Mouse (Mus musculus) CH12.LX (cell line): ENCODE measurements around the gene Tshb. TPM values are rescaled to one million over a fixed set of nuclear protein-coding genes. Genes with fewer than 3 reads are reported as not detected.

ENCODE experiments used
- DNase-seq: peaks from one replicate; pipeline ENCODE4 v3.0.0-alpha.2; 2013; ENCODE audit errors: extremely low read depth
- H3K27ac ChIP-seq: 2 replicates; pipeline ENCODE4 v1.5.1; 2012; ENCODE audit warnings: low read depth, mild to moderate bottlenecking, control low read depth, moderate library complexity; ENCODE audit not compliant: insufficient read depth
- H3K27me3 ChIP-seq: replicated peaks from 2 replicates; pipeline ENCODE3; 2012; ENCODE audit warnings: inconsistent platforms
- H3K36me3 ChIP-seq, 2 experiments: replicated peaks in 1 of 2; 2 replicates each; pipeline versions ENCODE3 to v1.6.1; 2012; ENCODE audit warnings: inconsistent platforms in 1 of 2, low read length in 1 of 2, mild to moderate bottlenecking in 1 of 2, mixed read lengths in 1 of 2, moderate library complexity in 1 of 2; ENCODE audit not compliant: control insufficient read depth in 1 of 2, insufficient read depth in 1 of 2
- H3K4me1 ChIP-seq, 2 experiments: 2 replicates each; pipeline ENCODE4 v1.6.1; 2012; ENCODE audit warnings: inconsistent platforms in 1 of 2, moderate library complexity in 1 of 2; ENCODE audit not compliant: insufficient read depth in 2 of 2, control insufficient read depth in 1 of 2
- H3K4me2 ChIP-seq: 2 replicates; pipeline ENCODE4 v1.6.1; 2012; ENCODE audit warnings: low read depth, mild to moderate bottlenecking, control low read depth; ENCODE audit not compliant: poor library complexity, insufficient read depth, severe bottlenecking
- H3K4me3 ChIP-seq, 3 experiments: fragments of 150-350 bp in 1 of 3; sonication (generic) in 1 of 3; replicated peaks in 1 of 3; 2 replicates each; pipeline versions ENCODE3 to v1.5.1; 2011 to 2012; ENCODE audit warnings: low read depth in 2 of 3, low read length in 2 of 3, mild to moderate bottlenecking in 2 of 3, moderate library complexity in 2 of 3, control low read depth in 1 of 3, improper control_type of control experiment in 1 of 3, inconsistent platforms in 1 of 3, mixed read lengths in 1 of 3; ENCODE audit not compliant: poor library complexity in 1 of 3
- H3K79me2 ChIP-seq: replicated peaks from 2 replicates; pipeline ENCODE4 v1.6.1; 2012; ENCODE audit warnings: mild to moderate bottlenecking, moderate library complexity; ENCODE audit not compliant: control insufficient read depth, poor library complexity, insufficient read depth, severe bottlenecking; ENCODE audit errors: extremely low read depth
- H3K9ac ChIP-seq: 2 replicates; pipeline ENCODE4 v1.6.1; 2012; ENCODE audit warnings: low read depth, mild to moderate bottlenecking, control low read depth, moderate library complexity; ENCODE audit not compliant: insufficient read depth
- H3K9me3 ChIP-seq: replicated peaks from 2 replicates; pipeline ENCODE3; 2012; ENCODE audit warnings: low read length, inconsistent platforms, mixed read lengths
- CHD1 ChIP-seq: IDR thresholded peaks from 2 replicates; pipeline ENCODE4 v1.6.1; 2012; ENCODE audit warnings: low read depth, low read length, improper control_type of control experiment, inconsistent platforms
- CHD2 ChIP-seq: IDR thresholded peaks from 2 replicates; pipeline ENCODE4 v1.6.1; 2011; ENCODE audit warnings: low read length, improper control_type of control experiment
- CTCF ChIP-seq, 2 experiments: IDR thresholded peaks in 1 of 2; conservative IDR thresholded peaks in 1 of 2; 2 replicates each; pipeline ENCODE4 v1.5.1; 2011 to 2012; ENCODE audit warnings: low read depth in 2 of 2, low read length in 2 of 2, improper control_type of control experiment in 1 of 2, inconsistent platforms in 1 of 2, mild to moderate bottlenecking in 1 of 2, moderate library complexity in 1 of 2
- ETS1 ChIP-seq: conservative IDR thresholded peaks from 2 replicates; pipeline ENCODE4 v1.6.1; 2012; ENCODE audit warnings: low read depth, mild to moderate bottlenecking, inconsistent platforms, low read length, improper control_type of control experiment, moderate library complexity
- GABPA ChIP-seq: IDR thresholded peaks from 2 replicates; pipeline ENCODE4 v1.6.1; 2012; ENCODE audit warnings: low read depth, low read length, improper control_type of control experiment, inconsistent platforms; ENCODE audit not compliant: insufficient replicate concordance
- HCFC1 ChIP-seq: IDR thresholded peaks from 2 replicates; pipeline ENCODE4 v1.6.1; 2012; ENCODE audit warnings: low read depth, mild to moderate bottlenecking, inconsistent platforms, low read length, improper control_type of control experiment
- IRF4 ChIP-seq: IDR thresholded peaks from 2 replicates; pipeline ENCODE4 v1.6.1; 2014; ENCODE audit warnings: low read depth, mild to moderate bottlenecking, inconsistent platforms, low read length, improper control_type of control experiment
- JUN ChIP-seq: IDR thresholded peaks from 2 replicates; pipeline ENCODE4 v1.6.1; 2011; ENCODE audit warnings: low read depth, mild to moderate bottlenecking, low read length, improper control_type of control experiment, moderate library complexity; ENCODE audit not compliant: insufficient read depth
- JUND ChIP-seq: conservative IDR thresholded peaks from 2 replicates; pipeline ENCODE4 v1.6.1; 2011; ENCODE audit warnings: low read depth, low read length, improper control_type of control experiment
- MAFK ChIP-seq: IDR thresholded peaks from 2 replicates; pipeline ENCODE4 v1.6.1; 2011; ENCODE audit warnings: low read length, improper control_type of control experiment; ENCODE audit not compliant: insufficient replicate concordance
- MAX ChIP-seq: IDR thresholded peaks from 2 replicates; pipeline ENCODE4 v1.6.1; 2011; ENCODE audit warnings: low read length, improper control_type of control experiment
- MAZ ChIP-seq: IDR thresholded peaks from 2 replicates; pipeline ENCODE4 v1.6.1; 2012; ENCODE audit warnings: low read depth, mild to moderate bottlenecking, inconsistent platforms, low read length, improper control_type of control experiment, moderate library complexity
- MEF2A ChIP-seq: IDR thresholded peaks from 2 replicates; pipeline ENCODE4 v1.6.1; 2014; ENCODE audit warnings: low read depth, mild to moderate bottlenecking, inconsistent platforms, low read length, improper control_type of control experiment, borderline replicate concordance
- MYC ChIP-seq: IDR thresholded peaks from 2 replicates; pipeline ENCODE4 v1.6.1; 2011; ENCODE audit warnings: low read depth, mild to moderate bottlenecking, improper control_type of control experiment, low read length
- NELFE ChIP-seq: IDR thresholded peaks from 2 replicates; pipeline ENCODE4 v1.6.1; 2011; ENCODE audit warnings: low read depth, low read length, improper control_type of control experiment
- NRF1 ChIP-seq: IDR thresholded peaks from 2 replicates; pipeline ENCODE4 v1.6.1; 2014; ENCODE audit warnings: low read depth, mild to moderate bottlenecking, inconsistent platforms, low read length, improper control_type of control experiment, moderate library complexity
- POLR2AphosphoS2 ChIP-seq: IDR thresholded peaks from 2 replicates; pipeline ENCODE4 v1.6.1; 2011; ENCODE audit warnings: low read depth, low read length, improper control_type of control experiment
- RAD21 ChIP-seq: IDR thresholded peaks from 2 replicates; pipeline ENCODE4 v1.6.1; 2011; ENCODE audit warnings: low read depth, mild to moderate bottlenecking, low read length, improper control_type of control experiment, moderate library complexity
- SIN3A ChIP-seq: IDR thresholded peaks from 2 replicates; pipeline ENCODE4 v1.6.1; 2012; ENCODE audit warnings: low read length, improper control_type of control experiment, inconsistent platforms
- TBP ChIP-seq: conservative IDR thresholded peaks from 2 replicates; pipeline ENCODE4 v1.6.1; 2011; ENCODE audit warnings: low read depth, low read length, improper control_type of control experiment
- TCF12 ChIP-seq: IDR thresholded peaks from 2 replicates; pipeline ENCODE4 v1.6.1; 2014; ENCODE audit warnings: low read depth, mild to moderate bottlenecking, inconsistent platforms, low read length, improper control_type of control experiment
- USF1 ChIP-seq: IDR thresholded peaks from 2 replicates; pipeline ENCODE4 v1.6.1; 2014; ENCODE audit warnings: low read depth, mild to moderate bottlenecking, inconsistent platforms, low read length, improper control_type of control experiment
- USF2 ChIP-seq: conservative IDR thresholded peaks from 2 replicates; pipeline ENCODE4 v1.6.1; 2011; ENCODE audit warnings: low read depth, low read length, improper control_type of control experiment
- ZC3H11A ChIP-seq: IDR thresholded peaks from 2 replicates; pipeline ENCODE4 v1.6.1; 2012; ENCODE audit warnings: low read depth, mild to moderate bottlenecking, inconsistent platforms, low read length, improper control_type of control experiment
- ZKSCAN1 ChIP-seq: IDR thresholded peaks from 2 replicates; pipeline ENCODE4 v1.6.1; 2012; ENCODE audit warnings: low read depth, inconsistent platforms, low read length, improper control_type of control experiment, borderline replicate concordance
- ZMIZ1 ChIP-seq: IDR thresholded peaks from 2 replicates; pipeline ENCODE4 v1.6.1; 2012; ENCODE audit warnings: low read depth, mild to moderate bottlenecking, inconsistent platforms, low read length, improper control_type of control experiment
- ZNF384 ChIP-seq: IDR thresholded peaks from 2 replicates; pipeline ENCODE4 v1.6.1; 2012; ENCODE audit warnings: low read depth, low read length, improper control_type of control experiment, inconsistent platforms
- dilution Hi-C: fragments of 300-500 bp; cut with MboI; formaldehyde crosslinking; loops from 2 replicates; pipeline ENCODE4 v1.14.3; 2020; ENCODE audit warnings: low sequenced_read_pairs; ENCODE audit not compliant: extremely low pct_unique_long_range_greater_than_20kb, extremely low pct_ligation_motif_present
- in situ Hi-C: fragments of 300-500 bp; cut with MboI; formaldehyde crosslinking; loops from 3 replicates; pipeline ENCODE4 v1.14.3; 2019; ENCODE audit warnings: low sequenced_read_pairs, low pct_ligation_motif_present, low pct_unique_long_range_greater_than_20kb, mixed read lengths
- polyA plus RNA-seq: library from polyadenylated mRNA; unstranded; fragments of >175 nt; gene quantifications from 2 replicates; pipeline ENCODE4 v1.2.1, GENCODE M21; 2012; ENCODE audit warnings: low read depth; ENCODE audit not compliant: insufficient read length
- total RNA-seq, 2 experiments: library from RNA; depleted of rRNA; stranded (reverse); fragments of 300-350 nt in 1 of 2; fragments of >200 nt in 1 of 2; gene quantifications; 2 replicates each; pipeline ENCODE4 v1.2.3; 2012 to 2014

The Tshb gene
- total and polyA plus RNA-seq, 3 experiments = 0.19 TPM; not detected in 2

DNA sequence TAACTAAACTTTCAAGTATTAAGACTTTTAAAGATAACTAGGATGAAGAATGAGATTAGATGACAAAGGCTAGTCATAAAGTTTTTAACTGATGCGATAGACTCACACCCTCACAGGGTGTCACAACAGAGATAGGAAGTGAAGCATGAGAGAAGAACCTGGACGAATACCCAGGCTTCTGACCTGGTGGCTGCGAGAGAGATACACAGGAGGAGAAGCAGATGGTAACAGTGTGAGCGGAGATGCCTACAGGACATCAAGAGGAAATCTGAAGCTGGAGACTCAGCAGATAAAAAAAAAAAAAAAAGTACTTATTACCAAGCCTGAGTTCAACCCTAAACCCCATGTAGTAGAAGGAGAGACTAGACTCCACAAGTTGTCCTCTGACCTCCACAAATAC lies 9.5 kb downstream of the Tshb start:
- Histone ChIP-seq H3K4me3 (no peak overlapping the region), H3K9me3 (no peaks in the 10 kb centered on the region), H3K4me2 (no peak overlapping the region), H3K36me3 (no peaks in the 10 kb centered on the region), H3K27ac (no peak overlapping the region), H3K79me2 (no peaks in the 10 kb centered on the region), H3K27me3 (no peaks in the 10 kb centered on the region), H3K9ac (no peak overlapping the region), H3K4me1 (no peaks in the 10 kb centered on the region)
- TF ChIP-seq JUND = no peak
- TF ChIP-seq ZMIZ1 = no peak
- TF ChIP-seq MAZ = no peak
- TF ChIP-seq POLR2AphosphoS2 = no peak
- TF ChIP-seq GABPA = no peak
- TF ChIP-seq IRF4 = no peak
- no peak for TF ChIP-seq NELFE
- no peak for TF ChIP-seq CTCF (conservative IDR thresholded peaks at IDR 0.05 in 1 of 2, IDR thresholded peaks at IDR 0.05 in 1 of 2; ENCODE audit: low read depth in 2 of 2, low read length in 2 of 2)
- TF ChIP-seq ZKSCAN1 = no peak
- no peak for TF ChIP-seq USF2
- TF ChIP-seq USF1 = no peak
- TF ChIP-seq NRF1 = no peak
- no peak for TF ChIP-seq JUN
- TF ChIP-seq MAFK = no peak
- no peak for TF ChIP-seq TCF12
- no peak for TF ChIP-seq HCFC1
- no peak for TF ChIP-seq TBP
- TF ChIP-seq RAD21 = no peak
- in situ Hi-C loops (no loop called here), dilution Hi-C loops (no loop called here)
- DNase-seq = no peak

DNA sequence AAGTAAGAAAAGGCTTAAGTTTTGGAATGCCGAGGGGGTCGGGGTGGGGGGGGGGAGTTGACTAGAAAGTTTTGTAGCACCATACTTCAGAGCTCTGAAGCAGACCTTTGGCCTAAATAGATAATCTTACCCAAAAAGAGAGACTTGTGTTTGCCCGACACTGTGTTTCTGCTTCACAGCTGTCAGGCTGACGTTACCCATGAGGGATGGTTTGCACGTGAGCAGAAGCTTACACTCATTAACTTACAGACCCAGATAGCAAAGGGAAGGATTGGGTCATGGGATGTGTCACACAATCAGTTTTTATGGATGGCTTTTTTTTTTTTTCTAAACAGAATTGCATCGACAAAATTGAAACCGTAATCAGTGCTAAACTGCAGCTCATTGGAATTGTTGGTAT lies 17.7 kb downstream of the Tshb start:
- H3K4me1 ChIP-seq = no peaks in the 10 kb centered on the region
- H3K79me2 ChIP-seq = no peaks in the 10 kb centered on the region
- DNase-seq = no peak
- H3K4me2 ChIP-seq = no peak overlapping the region
- TF ChIP-seq ETS1 (no peak), CHD1 (no peak), MEF2A (no peak), MAFK (no peak), MYC (no peak), TBP (no peak), SIN3A (no peak), ZC3H11A (no peak), USF1 (no peak), CHD2 (no peak), ZMIZ1 (no peak), ZNF384 (no peak), IRF4 (no peak), MAX (no peak)
- peaks cover 0 to 18% of the 10 kb centered on the region in 2 experiments for H3K36me3 ChIP-seq
- no peak overlapping the region for H3K4me3 ChIP-seq
- no peak overlapping the region for H3K27ac ChIP-seq
- in situ Hi-C loops = no loop called here
- H3K9ac ChIP-seq = no peak overlapping the region
- dilution Hi-C loops = no loop called here
- H3K27me3 ChIP-seq = no peaks in the 10 kb centered on the region
- H3K9me3 ChIP-seq = no peaks in the 10 kb centered on the region
